Mouse (Mus musculus): Measurements from ENCODE around the gene Mrgprg.

GRCm38 (mm10) chr7:143792336-143792985 is 25.7 kb upstream of the Mrgprg start:
- TF ChIP-seq CTCF (IDR thresholded peaks at IDR 0.05; ENCODE audit: low read depth, low read length), result no peak
- TF ChIP-seq POLR2A (IDR thresholded peaks at IDR 0.05; ENCODE audit: insufficient read depth, low read length), result no peak
